Mouse (Mus musculus) megakaryocyte, embryonic 14.5 days (primary cell): ENCODE data around the gene Tex2.

Experiments used
- FLI1 ChIP-seq: IDR thresholded peaks from 2 replicates; pipeline ENCODE4 v1.6.1; 2012; ENCODE audit warnings: low read length, inconsistent platforms, mixed read lengths
- GATA1 ChIP-seq: IDR thresholded peaks from 3 replicates; pipeline ENCODE4 v1.6.1; 2012; ENCODE audit warnings: mixed read lengths, low read length, inconsistent platforms, borderline replicate concordance

- TF ChIP-seq GATA1: peak; percentile 28; the same call in 1 of the 3 replicates
- TF ChIP-seq FLI1: no peak
Measured at GRCm38 (mm10) chr11:106598339-106598738, 14.9 kb downstream of the Tex2 start.
